Mouse (Mus musculus): ENCODE results near the gene Mapt. TPM values are rescaled to one million over a fixed set of nuclear protein-coding genes. Genes with fewer than 3 reads are reported as not detected.
A peak's percentile ranks its signal among the peaks of the same experiment; 100 is the strongest.
"Not testable (repeated sequence)": the region's sequence is repeated elsewhere in the genome, so short reads cannot be mapped to it uniquely, and the experiment has no call there.

Mapt gene
- polyA plus RNA-seq, 1 experiment from 2014 or later: 1.0 TPM

DNA sequence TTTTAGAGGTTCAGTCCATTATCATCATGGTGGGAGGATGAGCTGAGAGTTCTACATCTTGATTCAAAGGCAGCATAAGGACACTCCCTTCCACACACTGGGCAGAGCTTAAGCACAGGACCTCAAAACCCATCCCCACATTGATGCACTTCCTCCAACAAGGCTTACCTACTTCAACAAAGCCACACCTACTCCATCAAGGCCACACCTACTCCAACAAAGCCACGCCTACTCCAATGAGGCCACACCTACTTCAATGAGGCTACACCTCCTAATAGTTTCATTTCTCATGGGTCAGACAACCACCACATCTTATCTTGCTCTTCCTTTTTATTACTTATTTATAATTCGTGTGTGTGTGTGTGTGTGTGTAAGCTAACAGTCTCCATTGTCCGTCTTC is 22.1 kb upstream of the Mapt start:
- H3K9me3 ChIP-seq (replicated peaks): 0 out of 2 replicates have a peak, but pooled peaks cover 2% of the 10 kb centered on the region
- 50% methylated on average over 3 of the region's 3 CpGs for WGBS (ENCODE audit: insufficient replicate concordance)
- ATAC-seq (ENCODE audit: low read depth): no peak

DNA sequence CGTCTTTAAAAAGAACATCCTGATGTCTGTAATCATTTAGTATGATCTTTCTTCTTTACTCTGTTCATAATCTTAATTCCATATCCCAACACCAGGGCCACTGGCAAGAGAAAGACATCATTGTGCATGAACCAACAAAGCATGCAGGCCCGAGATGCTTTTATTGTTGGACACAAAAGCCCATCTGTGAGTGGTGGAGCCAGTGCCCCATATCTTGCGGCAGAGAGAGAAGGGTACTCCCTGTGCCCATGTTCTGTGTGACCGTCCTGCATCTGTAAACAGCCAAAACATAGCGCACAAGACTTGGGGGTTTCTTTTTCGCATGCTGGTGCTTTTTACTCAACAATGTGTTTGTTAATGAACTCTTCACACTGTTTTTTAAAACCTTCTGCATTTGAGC is 19.9 kb upstream of the Mapt start:
- no peaks in the 10 kb centered on the region for H3K36me3 ChIP-seq
- 68% methylated on average over 6 of the region's 6 CpGs for WGBS (ENCODE audit: insufficient replicate concordance)
- no peak overlapping the region for H3K9ac ChIP-seq
- H3K27me3 ChIP-seq: no peaks in the 10 kb centered on the region
- no peak overlapping the region for H3K4me2 ChIP-seq
- 0 out of 2 replicates have a peak, but pooled peaks cover 4% of the 10 kb centered on the region for H3K9me3 ChIP-seq (replicated peaks)
- ATAC-seq (ENCODE audit: low read depth): no peak
- no peak overlapping the region for H3K4me3 ChIP-seq (replicated peaks)
- no peaks in the 10 kb centered on the region for H3K4me1 ChIP-seq (replicated peaks)
- H3K27ac ChIP-seq: no peak overlapping the region
- DNase-seq: no peak

More for the DNA sequence above, 22.1 kb upstream of the Mapt start:
- Histone ChIP-seq H3K27ac (no peak overlapping the region), H3K4me1 (replicated peaks) (no peaks in the 10 kb centered on the region), H3K27me3 (no peaks in the 10 kb centered on the region), H3K36me3 (no peaks in the 10 kb centered on the region), H3K9ac (no peak overlapping the region), H3K4me2 (no peak overlapping the region), H3K4me3 (replicated peaks) (no peak overlapping the region)
- no peak for DNase-seq

DNA sequence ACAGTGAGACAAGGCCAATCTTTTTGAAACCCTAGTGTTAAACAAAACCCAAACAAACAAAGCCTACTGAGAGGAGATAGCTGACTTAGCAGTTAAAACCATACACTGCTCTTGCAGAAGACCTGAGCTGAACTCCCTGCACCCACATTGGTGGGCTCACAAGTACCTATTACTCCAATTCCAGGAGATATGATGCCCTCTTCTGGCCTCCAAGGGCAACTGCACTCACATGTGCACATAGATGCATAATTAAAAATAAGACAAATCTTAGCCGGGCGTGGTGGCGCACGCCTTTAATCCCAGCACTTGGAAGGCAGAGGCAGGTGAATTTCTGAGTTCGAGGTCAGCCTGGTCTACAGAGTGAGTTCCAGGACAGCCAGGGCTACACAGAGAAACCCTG is 17.1 kb upstream of the Mapt start:
- not testable (repeated sequence) for H3K4me2 ChIP-seq; H3K9me3 ChIP-seq (replicated peaks); DNase-seq; H3K4me1 ChIP-seq (replicated peaks); ATAC-seq (ENCODE audit: low read depth); H3K4me3 ChIP-seq (replicated peaks); H3K36me3 ChIP-seq; H3K27me3 ChIP-seq; H3K27ac ChIP-seq; H3K9ac ChIP-seq
- WGBS (ENCODE audit: insufficient replicate concordance): 77% methylated on average over 5 of the region's 5 CpGs

DNA sequence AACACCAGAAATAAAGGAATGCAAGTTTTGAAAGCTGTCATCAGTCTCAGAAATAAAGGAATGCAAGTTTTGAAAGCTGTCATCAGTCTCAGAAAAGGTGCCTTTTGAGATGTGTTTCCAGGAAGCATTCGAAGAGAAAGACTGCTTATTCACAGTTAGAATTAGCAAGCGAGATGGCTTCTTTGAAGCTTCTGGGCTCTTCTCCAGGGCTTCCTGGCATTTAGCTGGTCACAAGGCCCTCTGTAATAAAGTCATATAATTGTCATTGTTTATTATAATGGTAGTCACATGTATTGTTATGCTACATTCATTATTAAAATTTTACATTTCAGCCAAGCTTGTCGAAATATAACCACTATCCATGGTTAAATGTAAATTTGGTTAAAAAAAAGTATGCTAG is 13.1 kb upstream of the Mapt start:
- Histone ChIP-seq H3K4me2 (no peak overlapping the region), H3K27ac (no peak overlapping the region), H3K9ac (no peak overlapping the region), H3K9me3 (replicated peaks) (0 out of 2 replicates have a peak, but pooled peaks cover 4% of the 10 kb centered on the region), H3K36me3 (no peaks in the 10 kb centered on the region), H3K27me3 (no peaks in the 10 kb centered on the region), H3K4me3 (replicated peaks) (no peak overlapping the region), H3K4me1 (replicated peaks) (no peaks in the 10 kb centered on the region)
- WGBS (ENCODE audit: insufficient replicate concordance): 68% methylated on average over 3 of the region's 3 CpGs
- DNase-seq: no peak
- ATAC-seq (ENCODE audit: low read depth): no peak

DNA sequence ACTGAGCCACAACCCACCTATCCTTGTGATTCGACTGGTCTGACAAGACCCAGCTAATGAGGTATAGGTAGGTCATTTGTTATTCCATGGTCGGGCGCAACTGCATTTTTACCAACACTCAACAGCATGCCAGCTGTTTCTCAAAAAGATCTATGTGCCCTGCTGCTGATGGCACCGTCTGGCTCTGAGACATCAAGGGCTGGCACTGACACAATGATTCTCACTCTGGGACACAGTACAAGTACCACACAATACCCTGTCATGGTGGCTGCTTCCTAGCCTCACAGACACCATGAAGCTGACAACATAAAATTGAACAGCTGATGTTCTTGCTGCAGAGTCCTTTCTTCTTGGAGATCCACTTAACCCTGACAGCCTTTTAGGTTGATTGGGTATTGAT is 10.9 kb upstream of the Mapt start:
- no peaks in the 10 kb centered on the region for H3K9me3 ChIP-seq (replicated peaks)
- DNase-seq (no peak), ATAC-seq (ENCODE audit: low read depth) (no peak)
- 62% methylated on average over 4 of the region's 4 CpGs for WGBS (ENCODE audit: insufficient replicate concordance)
- no peak overlapping the region for H3K4me3 ChIP-seq (replicated peaks)
- H3K36me3 ChIP-seq: no peaks in the 10 kb centered on the region
- H3K9ac ChIP-seq: no peak overlapping the region
- H3K4me1 ChIP-seq (replicated peaks): no peaks in the 10 kb centered on the region
- no peaks in the 10 kb centered on the region for H3K27me3 ChIP-seq
- no peak overlapping the region for H3K4me2 ChIP-seq
- H3K27ac ChIP-seq: no peak overlapping the region

DNA sequence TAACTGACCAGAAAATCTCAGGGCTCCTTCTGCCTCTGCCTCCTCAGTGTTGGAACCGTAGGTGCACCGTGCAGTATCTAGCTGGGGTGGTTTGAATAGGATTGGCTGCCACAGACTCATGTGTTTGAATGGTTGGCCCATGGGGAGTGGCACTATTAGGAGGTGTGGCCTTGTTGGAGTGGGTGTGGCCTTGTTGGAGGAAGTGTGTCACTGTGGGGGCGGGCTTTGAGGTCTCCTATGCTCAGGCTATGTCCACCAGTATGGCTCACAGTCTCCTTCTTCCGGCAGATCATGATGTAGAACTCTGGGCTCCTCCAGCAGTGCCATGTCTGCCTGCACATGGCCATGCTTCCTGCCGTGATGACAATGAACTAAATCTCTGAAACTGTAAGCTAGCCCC is 9.4 kb upstream of the Mapt start:
- H3K4me1 ChIP-seq (replicated peaks): no peaks in the 10 kb centered on the region
- H3K9me3 ChIP-seq (replicated peaks): no peaks in the 10 kb centered on the region
- no peaks in the 10 kb centered on the region for H3K36me3 ChIP-seq
- no peak overlapping the region for H3K9ac ChIP-seq
- no peak overlapping the region for H3K27ac ChIP-seq
- H3K27me3 ChIP-seq: no peaks in the 10 kb centered on the region
- no peak overlapping the region for H3K4me2 ChIP-seq
- WGBS (ENCODE audit: insufficient replicate concordance): 57% methylated on average over 5 of the region's 5 CpGs
- H3K4me3 ChIP-seq (replicated peaks): no peak overlapping the region
- DNase-seq (no peak), ATAC-seq (ENCODE audit: low read depth) (no peak)

DNA sequence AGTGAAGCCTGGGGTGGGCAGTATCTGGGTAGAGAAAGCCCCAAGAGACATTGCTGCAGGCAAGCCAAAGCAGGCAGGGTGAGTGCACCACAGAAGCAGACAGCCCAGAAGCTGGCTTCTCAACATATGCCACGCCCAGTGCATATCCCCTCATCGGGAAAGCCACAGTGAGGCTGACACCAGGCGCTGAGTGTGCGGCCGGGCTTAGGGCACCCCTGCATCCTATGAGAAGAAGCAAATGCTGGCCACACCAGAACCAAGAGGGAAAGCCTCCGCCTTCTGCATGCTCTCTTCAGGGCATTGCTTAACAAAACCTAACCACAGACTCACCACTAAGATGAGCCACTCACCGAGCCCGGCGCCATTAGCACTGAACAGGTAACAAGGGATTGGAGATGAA is 7.9 kb upstream of the Mapt start:
- Histone ChIP-seq H3K9me3 (replicated peaks) (no peaks in the 10 kb centered on the region), H3K9ac (no peak overlapping the region), H3K27ac (no peak overlapping the region), H3K36me3 (no peaks in the 10 kb centered on the region), H3K27me3 (no peaks in the 10 kb centered on the region), H3K4me1 (replicated peaks) (no peaks in the 10 kb centered on the region), H3K4me2 (no peak overlapping the region), H3K4me3 (replicated peaks) (no peak overlapping the region)
- no peak for DNase-seq
- ATAC-seq (ENCODE audit: low read depth): no peak
- 57% methylated on average over 9 of the region's 9 CpGs for WGBS (ENCODE audit: insufficient replicate concordance)

DNA sequence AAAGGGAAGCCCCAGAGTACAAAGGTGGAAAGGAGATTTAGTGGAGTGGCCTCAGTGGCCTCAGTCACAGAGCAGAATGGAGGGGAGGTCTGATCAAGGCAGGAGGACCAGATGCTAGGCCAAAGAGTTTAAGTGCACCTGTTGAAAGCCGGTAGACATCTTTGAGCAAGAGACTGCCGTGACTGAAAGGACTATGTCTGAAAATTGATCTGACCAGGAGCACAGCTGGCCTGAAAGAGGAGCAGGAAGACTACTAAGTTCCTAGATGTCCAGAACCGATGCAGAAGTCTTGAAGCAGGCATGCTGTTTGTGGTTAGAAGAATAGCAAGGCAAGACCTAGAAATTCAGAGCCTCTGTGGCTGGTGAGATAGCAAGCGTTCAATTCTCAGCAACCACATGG is 1.8 kb upstream of the Mapt start:
- no peaks in the 10 kb centered on the region for H3K9me3 ChIP-seq (replicated peaks)
- 51% methylated on average over 4 of the region's 4 CpGs for WGBS (ENCODE audit: insufficient replicate concordance)
- no peak for DNase-seq
- H3K27ac ChIP-seq: no peak overlapping the region
- H3K4me3 ChIP-seq (replicated peaks): no peak overlapping the region
- no peak overlapping the region for H3K9ac ChIP-seq
- peaks cover 18% of the 10 kb centered on the region for H3K4me1 ChIP-seq (replicated peaks)
- H3K4me2 ChIP-seq: no peak overlapping the region
- H3K36me3 ChIP-seq: no peaks in the 10 kb centered on the region
- peaks cover 55% of the 10 kb centered on the region for H3K27me3 ChIP-seq
- ATAC-seq (ENCODE audit: low read depth): no peak

DNA sequence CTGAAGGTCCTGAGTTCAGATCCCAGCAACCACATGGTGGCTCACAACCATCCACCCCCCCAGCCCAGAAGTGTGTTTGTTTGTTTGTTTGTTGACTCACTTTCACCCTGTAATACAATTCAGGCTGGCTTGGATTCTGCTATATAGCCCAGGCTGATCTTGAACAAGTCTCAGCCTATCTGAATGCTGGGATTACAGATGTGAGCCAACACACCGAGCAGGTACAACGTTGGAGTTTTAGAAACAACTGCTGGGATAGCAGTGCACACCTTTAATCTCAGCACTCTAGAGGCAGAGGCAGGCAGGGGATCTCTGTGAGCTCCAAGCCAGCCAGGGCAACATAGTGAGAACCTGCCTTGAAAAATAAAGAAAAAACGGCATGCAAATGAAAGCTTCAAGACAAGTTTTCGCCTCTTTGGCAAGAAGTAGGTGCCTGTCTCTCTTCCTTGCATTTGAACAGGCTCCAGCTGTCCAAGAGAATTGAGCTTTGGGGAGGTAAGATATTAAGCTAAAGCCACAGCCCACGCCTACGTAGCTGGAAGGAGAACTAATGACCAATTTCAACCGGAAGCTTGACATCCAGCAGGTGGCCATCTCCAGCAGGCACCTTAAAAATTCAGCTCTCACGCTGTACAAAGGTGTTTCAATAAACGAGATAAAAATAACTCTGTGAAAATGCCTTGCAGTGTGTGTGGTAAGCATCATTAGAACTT is 968 bp upstream of the Mapt start:
- Histone ChIP-seq H3K27ac (no peak overlapping the region), H3K9ac (no peak overlapping the region), H3K4me3 (replicated peaks) (peak overlapping the region; percentile 62), H3K4me1 (replicated peaks) (peaks cover 18% of the 10 kb centered on the region), H3K27me3 (peaks cover 64% of the 10 kb centered on the region), H3K4me2 (peak overlapping the region; percentile 74), H3K9me3 (replicated peaks) (no peaks in the 10 kb centered on the region), H3K36me3 (no peaks in the 10 kb centered on the region)
- WGBS (ENCODE audit: insufficient replicate concordance): 12% methylated on average over 9 of the region's 9 CpGs
- ATAC-seq (ENCODE audit: low read depth): no peak
- DNase-seq: no peak

DNA sequence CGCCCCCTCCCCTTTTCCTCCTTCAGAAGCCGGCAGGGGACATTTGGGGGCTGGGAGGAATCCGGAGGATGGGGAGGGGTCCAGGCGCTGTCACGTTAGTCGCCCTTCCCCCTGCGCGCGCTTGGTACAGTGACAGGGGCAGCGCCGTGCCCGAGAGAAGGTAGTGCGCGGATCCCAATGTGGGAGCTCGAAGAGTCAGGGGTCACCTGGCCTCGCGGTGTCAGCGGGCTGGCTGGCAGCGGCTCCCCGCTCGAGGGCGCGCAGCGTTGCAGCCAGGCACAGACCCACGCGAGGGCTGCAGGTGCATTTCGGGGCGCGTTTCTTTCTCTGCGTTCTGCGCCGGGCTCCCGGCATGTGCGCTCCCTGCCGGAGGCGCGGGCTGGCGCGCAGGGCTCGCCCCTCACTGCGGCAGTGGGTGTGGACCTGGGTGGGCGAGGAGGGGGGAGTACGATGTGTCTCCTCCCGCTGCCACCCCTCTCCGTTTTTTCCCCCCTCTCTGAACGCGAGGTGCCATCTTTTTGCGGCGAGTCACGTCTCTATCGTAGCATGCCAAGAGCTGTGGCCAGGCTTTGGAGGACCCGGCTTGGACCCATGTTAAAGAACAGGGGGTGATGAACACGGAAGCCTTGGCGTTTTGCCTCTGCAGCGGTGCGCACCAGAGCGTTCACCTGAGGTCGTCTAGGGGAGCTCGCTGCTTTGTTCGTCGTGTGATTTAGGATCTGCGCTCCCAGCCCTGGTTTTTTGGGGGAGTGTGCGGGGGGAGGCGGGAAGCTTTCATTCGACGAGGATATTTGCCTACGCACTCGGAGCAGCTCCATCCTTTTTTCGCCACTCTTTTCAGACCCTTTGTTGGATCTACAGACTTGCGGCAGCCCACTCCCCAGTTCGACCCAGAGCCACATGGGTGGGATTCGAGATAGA is 1.2 kb downstream of the Mapt start:
- peak overlapping the region; percentile 74 for H3K4me2 ChIP-seq
- no peak overlapping the region for H3K9ac ChIP-seq
- H3K4me1 ChIP-seq (replicated peaks): peaks cover 18% of the 10 kb centered on the region
- H3K9me3 ChIP-seq (replicated peaks): no peaks in the 10 kb centered on the region
- H3K4me3 ChIP-seq (replicated peaks): peak overlapping the region; percentile 62
- no peaks in the 10 kb centered on the region for H3K36me3 ChIP-seq
- no peak for DNase-seq
- ATAC-seq (ENCODE audit: low read depth): no peak
- H3K27me3 ChIP-seq: peaks cover 86% of the 10 kb centered on the region
- no peak overlapping the region for H3K27ac ChIP-seq
- WGBS (ENCODE audit: insufficient replicate concordance): 2% methylated on average over 72 of the region's 72 CpGs

DNA sequence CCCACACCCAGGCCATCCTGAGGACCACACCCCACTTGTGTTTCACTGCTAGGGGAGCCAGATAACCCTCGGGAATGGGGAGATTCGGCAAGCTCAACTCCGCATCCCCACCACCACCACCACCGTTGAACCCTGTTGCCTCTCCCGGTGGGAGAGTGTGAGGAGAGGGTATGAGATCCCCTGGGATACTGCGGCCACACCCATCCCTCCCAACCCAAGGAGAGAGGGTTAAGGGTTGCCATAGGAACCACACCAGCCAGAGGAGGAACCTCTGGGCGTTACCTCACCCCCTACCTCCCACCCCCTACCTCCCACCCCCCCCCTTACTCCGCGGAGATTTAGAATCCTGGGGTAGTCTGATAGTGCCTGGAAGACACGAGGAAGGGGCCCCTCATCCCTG is 1.9 kb downstream of the Mapt start:
- peaks cover 18% of the 10 kb centered on the region for H3K4me1 ChIP-seq (replicated peaks)
- H3K27me3 ChIP-seq: peaks cover 86% of the 10 kb centered on the region
- WGBS (ENCODE audit: insufficient replicate concordance): 2% methylated on average over 10 of the region's 10 CpGs
- H3K4me3 ChIP-seq (replicated peaks): no peak overlapping the region
- no peak overlapping the region for H3K4me2 ChIP-seq
- ATAC-seq (ENCODE audit: low read depth) (no peak), DNase-seq (no peak)
- H3K9ac ChIP-seq: no peak overlapping the region
- no peak overlapping the region for H3K27ac ChIP-seq
- no peaks in the 10 kb centered on the region for H3K36me3 ChIP-seq
- H3K9me3 ChIP-seq (replicated peaks): no peaks in the 10 kb centered on the region

Data from liver, embryonic 13.5 days (tissue).